Mouse (Mus musculus) C2C12 (cell line): ENCODE measurements around the gene Zfyve28. TPM values are rescaled to one million over a fixed set of nuclear protein-coding genes. Genes with fewer than 3 reads are reported as not detected.
A peak's percentile ranks its signal among the peaks of the same experiment; 100 is the strongest.

Experiments
- H3K27me3 ChIP-seq: one replicate; pipeline ENCODE4 v1.6.1; 2011; ENCODE audit not compliant: control insufficient read depth, insufficient read depth, insufficient read length
- H3K36me3 ChIP-seq: one replicate; pipeline ENCODE4 v1.6.1; 2011; ENCODE audit not compliant: control insufficient read depth, insufficient read depth
- H3K4me3 ChIP-seq: one replicate; pipeline ENCODE4 v1.5.1; 2011; ENCODE audit warnings: mild to moderate bottlenecking, control low read depth; ENCODE audit not compliant: poor library complexity, insufficient read depth, severe bottlenecking
- H3K79me2 ChIP-seq: one replicate; pipeline ENCODE4 v1.6.1; 2011; ENCODE audit not compliant: control insufficient read depth, insufficient read depth
- H3K79me3 ChIP-seq: one replicate; pipeline ENCODE4 v1.6.1; 2011; ENCODE audit warnings: low read depth, control low read depth
- H3ac ChIP-seq: one replicate; pipeline ENCODE3; 2011; ENCODE audit warnings: low read depth; ENCODE audit not compliant: control insufficient read depth, insufficient read length
- CEBPB ChIP-seq: IDR thresholded peaks from one replicate; pipeline ENCODE4 v1.6.1; 2011; ENCODE audit warnings: low read depth, mild to moderate bottlenecking, control low read depth, moderate library complexity
- CTCF ChIP-seq: IDR thresholded peaks from one replicate; pipeline ENCODE4 v1.5.1; 2011; ENCODE audit not compliant: control insufficient read depth, insufficient read depth, insufficient read length
- FOSL1 ChIP-seq: IDR thresholded peaks from one replicate; pipeline ENCODE4 v1.8.0; 2011; ENCODE audit warnings: mild to moderate bottlenecking, low read length; ENCODE audit not compliant: poor library complexity, insufficient read depth, severe bottlenecking
- MAX ChIP-seq: IDR thresholded peaks from one replicate; pipeline ENCODE4 v1.6.1; 2011; ENCODE audit warnings: mild to moderate bottlenecking, control low read depth
- MYOD1 ChIP-seq: IDR thresholded peaks from one replicate; pipeline ENCODE4 v1.6.1; 2011; ENCODE audit warnings: low read depth; ENCODE audit not compliant: control insufficient read depth, insufficient read length
- MYOG ChIP-seq: IDR thresholded peaks from one replicate; pipeline ENCODE4 v1.6.1; 2011; ENCODE audit not compliant: control insufficient read depth, insufficient read length; ENCODE audit errors: extremely low read depth
- USF1 ChIP-seq: IDR thresholded peaks from one replicate; pipeline ENCODE4 v1.6.1; 2011; ENCODE audit warnings: low read depth, mild to moderate bottlenecking, control low read depth, moderate library complexity
- long read RNA-seq, 2 experiments: library from polyadenylated mRNA; unstranded; transcript quantifications; one replicate each; pipeline ENCODE4 v2.0.0; 2019 to 2020
- polyA plus RNA-seq: library from polyadenylated mRNA; unstranded; fragments of >200 nt; fragmentation: generic; extraction: Trizol; gene quantifications from one replicate; pipeline ENCODE4 v1.2.1, GENCODE M21; 2012; ENCODE audit warnings: missing spikeins

Gene Zfyve28
- polyA plus RNA-seq = 0.09 TPM
- long read RNA-seq, experiment 1 = 0 reads
- long read RNA-seq, experiment 2 = 0 reads

DNA sequence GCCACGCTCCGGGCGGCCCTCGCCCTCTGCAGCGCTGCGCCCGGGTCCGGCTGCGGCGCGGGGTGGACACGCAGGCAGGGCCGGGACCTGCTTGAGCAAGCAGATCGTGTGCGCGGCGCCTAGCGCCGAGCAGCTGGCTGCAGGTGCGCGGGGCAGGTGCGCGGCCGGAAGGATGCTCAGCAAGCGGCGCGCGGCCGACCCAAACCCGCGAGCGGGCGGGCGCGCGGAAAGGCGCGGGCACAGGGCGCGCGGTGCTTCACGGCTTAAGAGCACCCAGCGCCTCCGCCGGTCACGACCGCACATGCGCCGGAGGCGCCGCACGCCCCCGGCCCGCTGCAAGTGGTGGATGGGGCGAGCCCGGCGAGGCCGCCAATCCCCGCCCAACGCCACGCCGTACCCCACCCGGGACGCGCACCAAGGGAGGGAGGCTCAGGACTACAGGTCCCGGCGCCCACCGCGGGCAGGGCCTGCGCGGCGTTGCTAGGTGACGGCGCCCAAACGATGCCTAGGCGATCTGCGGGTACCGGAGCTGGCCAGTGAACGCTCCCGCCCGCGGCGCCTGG is at the start of gene Zfyve28, which contains the start of gene Cfap99:
Gene Zfyve28 (minus strand): TSS at position 296 of the 563 bp plus-strand sequence.
Gene Cfap99 (plus strand): TSS at position 447 of the 563 bp plus-strand sequence.
- TF ChIP-seq MAX (no peak), MYOD1 (no peak), CEBPB (no peak), CTCF (no peak), MYOG (no peak), USF1 (no peak), FOSL1 (no peak)
- no peak within 1 kb of the TSS for H3K4me3 ChIP-seq
- no peaks in the 10 kb centered on the region for H3K79me3 ChIP-seq
- H3K27me3 ChIP-seq = peaks cover 54% of the 10 kb centered on the region
- no peaks in the 10 kb centered on the region for H3K79me2 ChIP-seq
- no peak within 1 kb of the TSS for H3ac ChIP-seq
- no peaks in the 10 kb centered on the region for H3K36me3 ChIP-seq

DNA sequence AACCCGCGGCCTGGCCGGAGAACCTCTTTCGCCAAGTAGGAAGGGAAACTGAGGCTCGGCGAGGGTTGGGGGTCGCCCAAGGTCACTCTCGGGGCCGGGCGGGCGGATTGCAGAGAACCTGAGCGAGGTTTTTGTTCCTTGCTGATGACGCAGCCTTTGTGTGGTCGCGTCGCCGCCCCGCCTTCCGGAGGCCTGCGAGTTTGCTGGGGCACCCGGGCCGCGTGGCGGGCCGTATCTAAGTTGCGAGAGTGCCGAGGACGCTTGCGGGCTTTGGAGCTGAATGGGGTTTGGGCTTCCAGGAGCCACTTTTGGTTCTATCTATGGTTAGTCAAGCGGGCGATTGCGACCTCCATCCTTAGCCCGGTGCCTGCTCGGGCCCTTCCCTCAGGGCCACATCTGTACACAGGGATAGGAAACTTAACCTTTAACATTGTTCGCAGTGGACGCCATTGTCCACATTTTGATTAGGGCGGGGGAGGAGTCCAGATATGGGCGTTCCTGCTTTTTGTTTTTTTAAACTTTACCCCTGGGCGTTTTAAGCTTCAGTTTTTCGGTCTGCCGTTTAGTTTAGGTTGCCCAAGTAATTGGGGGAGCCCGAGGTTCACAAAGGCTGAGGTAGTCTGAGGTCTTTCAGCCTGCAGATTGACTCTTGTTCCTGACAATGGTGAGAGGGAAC is 48.7 kb upstream of the Zfyve28 start:
- Histone ChIP-seq H3K36me3 (peaks cover 16% of the 10 kb centered on the region), H3K79me3 (peaks cover 60% of the 10 kb centered on the region), H3K4me3 (peak overlapping the region; percentile 65), H3K79me2 (peaks cover 71% of the 10 kb centered on the region), H3K27me3 (no peaks in the 10 kb centered on the region), H3ac (peak overlapping the region; percentile 95)
- no peak for TF ChIP-seq CTCF
- TF ChIP-seq USF1 = no peak
- TF ChIP-seq MYOG = no peak
- peak; percentile 79 for TF ChIP-seq MAX
- TF ChIP-seq MYOD1 = no peak

DNA sequence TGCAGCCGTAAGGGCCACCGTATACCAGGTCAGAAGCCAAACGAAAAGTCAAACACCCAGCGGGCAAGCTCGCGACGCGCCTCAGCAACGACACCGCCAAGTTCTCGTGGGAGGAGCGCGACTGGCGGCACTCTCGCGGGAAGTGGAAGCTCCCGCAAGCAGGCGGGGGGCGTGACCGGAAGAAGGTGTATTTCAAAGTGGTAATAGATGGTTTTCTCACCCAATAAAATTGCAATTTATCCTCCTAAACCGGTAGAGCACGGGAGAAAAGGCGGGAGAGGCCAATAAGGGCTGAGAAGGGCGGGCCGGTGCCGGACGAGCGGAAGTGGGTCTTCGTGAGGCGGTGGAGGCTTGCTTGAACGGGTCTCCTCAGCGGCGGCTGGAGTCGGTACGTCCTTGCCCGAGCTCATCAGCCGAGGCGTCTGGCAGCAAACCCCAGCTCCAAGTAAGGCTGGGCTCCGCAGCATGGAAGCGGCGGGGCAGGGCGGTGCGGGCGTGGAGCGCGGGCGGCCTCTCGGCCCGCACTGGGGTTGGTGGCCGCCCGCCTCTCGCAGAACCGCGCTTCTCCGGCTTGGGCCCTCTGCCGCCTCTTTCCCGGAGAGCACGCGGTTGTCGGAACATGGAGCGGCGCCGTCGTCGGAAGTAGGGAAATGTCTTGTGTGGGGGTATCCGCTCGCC is 48.0 kb upstream of the Zfyve28 start, which contains the start of gene Rnf4:
Gene Rnf4 (plus strand): TSS at position 193 of the 678 bp plus-strand sequence.
- TF ChIP-seq USF1 = peak; percentile 58
- TF ChIP-seq FOSL1 = no peak
- no peaks in the 10 kb centered on the region for H3K27me3 ChIP-seq
- peaks cover 16% of the 10 kb centered on the region for H3K36me3 ChIP-seq
- H3K79me3 ChIP-seq = peaks cover 53% of the 10 kb centered on the region
- peaks cover 64% of the 10 kb centered on the region for H3K79me2 ChIP-seq
- peak within 1 kb of the TSS; percentile 95 for H3ac ChIP-seq
- peak within 1 kb of the TSS; percentile 65 for H3K4me3 ChIP-seq

DNA sequence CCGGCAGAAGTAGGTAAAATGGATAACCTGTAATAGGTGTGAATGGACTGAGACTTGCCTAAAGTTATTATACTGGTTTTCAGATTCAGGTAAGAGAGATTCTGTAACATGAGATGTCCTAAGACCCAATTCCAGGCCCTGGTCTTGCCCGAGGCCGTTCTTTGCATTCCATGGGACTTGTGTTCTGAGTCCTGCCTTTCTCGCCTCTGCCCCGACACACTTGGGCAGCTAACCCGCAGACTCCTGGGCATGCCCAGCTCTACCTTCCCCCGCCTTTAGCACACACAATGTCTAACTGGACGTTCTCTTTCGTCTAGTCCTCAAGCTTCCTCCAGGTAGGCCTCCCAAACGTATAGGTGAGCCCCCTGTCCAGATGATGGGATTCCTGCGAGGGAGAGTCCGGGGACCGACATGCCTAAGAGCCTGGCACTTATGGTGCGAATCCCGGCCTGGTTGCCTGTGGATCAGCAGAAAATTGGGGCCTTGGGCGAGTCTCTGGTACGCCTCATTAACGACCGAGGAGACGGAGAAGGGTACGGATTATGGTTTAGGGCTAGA is 47.4 kb upstream of the Zfyve28 start:
- Histone ChIP-seq H3K79me3 (peaks cover 47% of the 10 kb centered on the region), H3K79me2 (peaks cover 58% of the 10 kb centered on the region), H3K36me3 (peaks cover 16% of the 10 kb centered on the region), H3K4me3 (peak overlapping the region; percentile 65), H3ac (peak overlapping the region; percentile 68), H3K27me3 (no peaks in the 10 kb centered on the region)
- TF ChIP-seq CTCF (no peak), MYOD1 (no peak), MAX (no peak), USF1 (no peak), CEBPB (no peak), FOSL1 (no peak), MYOG (no peak)

DNA sequence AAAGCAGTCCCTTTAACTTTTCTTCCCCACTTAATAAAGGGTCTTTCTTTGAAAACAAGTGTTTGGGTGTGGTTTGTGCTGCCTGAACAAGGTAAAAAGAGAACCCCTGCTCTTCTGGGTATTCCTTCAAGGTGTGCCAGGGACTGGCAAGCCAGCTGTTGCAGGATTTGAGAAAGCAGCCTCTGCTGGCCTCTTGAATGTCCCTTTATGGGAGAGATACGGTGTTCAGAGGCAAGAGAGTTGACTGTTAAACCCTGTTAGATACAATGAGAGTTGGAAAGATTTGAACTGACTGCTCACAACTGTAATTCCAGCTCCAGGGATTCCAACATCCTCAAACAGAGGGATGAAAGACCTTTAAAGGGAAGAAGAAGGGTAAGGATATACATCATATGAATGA is 45.8 kb upstream of the Zfyve28 start:
- Histone ChIP-seq H3K36me3 (peaks cover 9% of the 10 kb centered on the region), H3K79me2 (peaks cover 43% of the 10 kb centered on the region), H3K4me3 (no peak overlapping the region), H3ac (no peak overlapping the region), H3K79me3 (peaks cover 31% of the 10 kb centered on the region), H3K27me3 (no peaks in the 10 kb centered on the region)
- TF ChIP-seq CEBPB = no peak
- no peak for TF ChIP-seq MYOD1
- TF ChIP-seq USF1 = no peak
